Mouse (Mus musculus): ENCODE measurements around the gene Gm11011.
"Not testable (repeated sequence)": the region's sequence is repeated elsewhere in the genome, so short reads cannot be mapped to it uniquely, and the experiment has no call there.

Gm11011 gene

DNA sequence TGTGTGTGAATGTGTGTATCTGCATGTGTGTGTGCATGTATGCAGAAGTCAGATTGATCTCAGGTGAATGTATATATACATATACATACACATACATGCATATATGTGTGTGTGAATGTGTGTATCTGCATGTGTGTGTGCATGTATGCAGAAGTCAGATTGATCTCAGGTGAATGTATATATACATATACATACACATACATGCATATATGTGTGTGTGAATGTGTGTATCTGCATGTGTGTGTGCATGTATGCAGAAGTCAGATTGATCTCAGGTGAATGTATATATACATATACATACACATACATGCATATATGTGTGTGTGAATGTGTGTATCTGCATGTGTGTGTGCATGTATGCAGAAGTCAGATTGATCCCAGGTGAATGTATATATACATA lies at the start of gene Gm11011:
TSS of gene Gm11011 (minus strand) at position 101 of the 400 bp plus-strand sequence.
- DNase-seq: not testable (repeated sequence)

GRCm38 (mm10) chr2:169636414-169636813 lies 48.9 kb upstream of the Gm11011 start:
- no peak for DNase-seq

GRCm38 (mm10) chr2:169635428-169635827 lies 47.9 kb upstream of the Gm11011 start:
- DNase-seq: no peak

DNA sequence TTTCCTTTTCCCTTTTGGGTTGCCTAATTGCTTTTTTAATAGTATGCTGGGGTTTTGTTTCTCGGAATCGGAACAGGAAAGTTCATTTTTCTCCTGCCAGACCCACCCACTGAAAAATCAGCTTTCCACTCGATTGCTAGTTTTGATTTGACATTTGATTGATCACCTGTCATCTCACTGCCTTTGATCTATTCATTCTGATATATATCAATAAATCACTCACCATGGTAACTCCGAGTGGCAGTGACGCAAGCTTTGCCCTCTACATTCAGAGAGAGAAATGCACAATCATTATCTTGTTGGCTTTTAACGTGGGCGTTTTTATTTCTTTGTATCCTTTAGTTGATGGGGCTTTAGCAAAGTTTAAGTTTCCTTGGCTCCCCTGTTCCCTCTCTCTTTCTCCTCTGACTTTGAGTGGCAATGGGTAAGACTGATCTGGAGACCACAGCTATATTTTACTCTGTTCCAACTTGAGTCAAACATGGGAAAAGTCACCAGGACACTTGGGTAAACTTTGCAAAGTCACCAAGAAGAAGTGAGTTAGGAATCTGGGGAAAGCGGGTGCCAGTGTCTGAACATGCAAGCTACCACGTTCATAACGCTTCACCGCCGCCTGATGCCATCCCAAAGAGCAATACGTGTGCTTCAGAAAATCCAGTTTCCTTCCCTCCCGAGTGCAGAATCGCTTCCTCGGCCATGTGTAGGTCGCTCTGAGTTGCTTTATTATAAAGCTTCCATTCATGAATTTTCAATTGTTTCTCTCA lies 47.3 kb upstream of the Gm11011 start:
- no peak for DNase-seq

DNA sequence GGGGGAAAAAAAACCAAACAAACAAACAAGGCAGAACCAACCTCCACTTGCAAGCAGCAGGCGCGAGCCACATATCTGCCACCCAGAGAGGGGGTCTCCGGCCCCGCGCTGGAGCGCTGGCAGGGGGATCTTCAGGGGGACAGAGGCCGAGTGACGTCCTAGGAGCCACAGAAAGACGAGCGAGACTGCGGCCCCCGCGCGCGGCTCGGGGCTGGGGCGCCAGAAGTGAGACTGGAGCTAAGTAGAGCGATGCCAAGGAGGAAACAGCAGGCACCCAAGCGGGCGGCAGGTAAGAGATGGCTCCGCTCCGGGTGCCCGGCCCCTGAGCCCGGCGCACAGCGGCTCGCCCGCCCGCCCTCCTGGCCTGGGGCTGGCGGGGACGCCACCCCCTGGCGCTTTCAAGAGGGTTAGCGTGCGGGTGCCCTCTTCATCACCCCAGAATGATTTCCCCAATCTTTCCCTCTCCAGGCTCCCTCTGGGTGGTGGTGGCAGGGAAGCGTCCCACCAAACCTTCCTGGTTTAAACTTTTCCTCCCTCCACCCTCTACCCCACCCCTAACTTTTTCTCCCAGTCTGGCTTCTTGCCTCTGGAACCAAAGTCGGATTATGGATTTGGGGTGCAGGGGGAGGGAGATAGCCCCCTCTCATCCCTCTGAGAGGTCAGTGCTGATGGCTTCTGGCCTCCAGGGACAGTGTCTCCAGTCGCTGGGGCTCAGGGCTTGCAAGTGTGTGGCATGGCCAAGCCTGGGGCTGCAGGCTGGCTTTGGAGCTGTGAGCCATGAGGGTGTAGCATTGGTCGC lies 46.1 kb upstream of the Gm11011 start:
- no peak for DNase-seq

GRCm38 (mm10) chr2:169632338-169633151 lies 45.0 kb upstream of the Gm11011 start, which contains the start of gene Tshz2:
Gene Tshz2 (plus strand): TSS chr2:169633013.
- DNase-seq: no peak

DNA sequence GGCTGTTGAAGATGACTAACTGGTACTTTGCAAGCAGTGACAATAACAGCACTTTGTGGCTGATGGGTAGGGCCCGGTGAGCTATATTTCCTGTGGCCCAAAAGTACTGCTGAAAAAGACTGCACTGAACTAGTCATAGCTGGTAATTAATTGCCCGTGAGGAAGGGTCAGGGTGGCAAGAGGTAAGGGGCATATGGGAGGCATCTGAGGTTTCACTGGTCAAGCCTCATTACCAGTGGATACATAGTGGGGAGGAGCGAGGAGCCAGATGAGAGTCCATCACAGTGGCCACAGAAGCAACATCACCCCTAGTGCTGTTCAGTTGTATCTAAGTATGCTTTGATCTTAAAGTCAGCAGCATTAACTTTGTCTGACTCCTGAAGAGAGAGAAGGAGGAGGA lies 42.5 kb upstream of the Gm11011 start:
- no peak for DNase-seq

- no peak for DNase-seq
Observed at GRCm38 (mm10) chr2:169621201-169621710, 33.7 kb upstream of the Gm11011 start.

- no peak for DNase-seq
Observed at GRCm38 (mm10) chr2:169615998-169616397, 28.5 kb upstream of the Gm11011 start.

DNA sequence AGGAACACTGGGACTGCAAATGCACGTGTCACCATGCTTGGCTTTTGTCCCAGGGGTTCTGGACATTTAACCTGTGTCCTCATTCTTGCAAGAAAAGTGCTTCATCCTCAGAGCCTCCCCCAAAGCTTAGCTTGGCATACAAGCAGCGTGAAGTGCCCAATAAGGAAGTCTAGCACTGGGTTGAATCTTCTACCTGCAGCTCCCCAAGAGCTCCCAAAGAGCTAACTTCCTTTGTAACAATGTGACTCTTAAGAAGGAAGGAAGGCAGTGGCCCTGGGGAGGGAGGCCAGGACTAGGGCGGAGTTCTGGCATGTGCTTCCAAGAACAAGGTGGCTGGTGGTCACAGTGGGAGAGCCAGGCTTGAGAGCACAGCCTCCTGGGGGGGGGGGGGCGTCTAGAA lies 27.1 kb upstream of the Gm11011 start:
- no peak for DNase-seq

GRCm38 (mm10) chr2:169611557-169611956 lies 24.0 kb upstream of the Gm11011 start:
- no peak for DNase-seq

DNA sequence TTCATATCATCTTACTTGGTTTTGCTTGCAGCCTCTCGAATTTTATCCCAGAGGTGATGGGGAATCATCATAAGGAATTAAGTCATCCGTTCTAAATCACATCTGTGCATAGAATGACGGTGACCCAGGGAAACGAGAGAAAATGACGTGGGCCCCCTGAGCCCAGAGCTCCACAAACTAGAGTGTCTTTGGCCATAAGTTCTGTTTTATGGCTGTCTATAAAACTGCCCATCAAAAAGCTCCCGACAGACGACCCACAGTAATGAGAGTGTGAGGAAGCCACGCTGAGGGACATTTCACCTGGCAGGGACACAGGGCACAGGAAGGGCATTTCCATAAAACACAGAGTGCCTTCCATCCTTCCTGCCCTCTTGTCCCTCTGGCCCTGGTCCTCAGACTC lies 23.3 kb upstream of the Gm11011 start:
- no peak for DNase-seq

GRCm38 (mm10) chr2:169609956-169610355 lies 22.4 kb upstream of the Gm11011 start:
- DNase-seq: no peak

GRCm38 (mm10) chr2:169607787-169608186 lies 20.2 kb upstream of the Gm11011 start:
- no peak for DNase-seq

DNA sequence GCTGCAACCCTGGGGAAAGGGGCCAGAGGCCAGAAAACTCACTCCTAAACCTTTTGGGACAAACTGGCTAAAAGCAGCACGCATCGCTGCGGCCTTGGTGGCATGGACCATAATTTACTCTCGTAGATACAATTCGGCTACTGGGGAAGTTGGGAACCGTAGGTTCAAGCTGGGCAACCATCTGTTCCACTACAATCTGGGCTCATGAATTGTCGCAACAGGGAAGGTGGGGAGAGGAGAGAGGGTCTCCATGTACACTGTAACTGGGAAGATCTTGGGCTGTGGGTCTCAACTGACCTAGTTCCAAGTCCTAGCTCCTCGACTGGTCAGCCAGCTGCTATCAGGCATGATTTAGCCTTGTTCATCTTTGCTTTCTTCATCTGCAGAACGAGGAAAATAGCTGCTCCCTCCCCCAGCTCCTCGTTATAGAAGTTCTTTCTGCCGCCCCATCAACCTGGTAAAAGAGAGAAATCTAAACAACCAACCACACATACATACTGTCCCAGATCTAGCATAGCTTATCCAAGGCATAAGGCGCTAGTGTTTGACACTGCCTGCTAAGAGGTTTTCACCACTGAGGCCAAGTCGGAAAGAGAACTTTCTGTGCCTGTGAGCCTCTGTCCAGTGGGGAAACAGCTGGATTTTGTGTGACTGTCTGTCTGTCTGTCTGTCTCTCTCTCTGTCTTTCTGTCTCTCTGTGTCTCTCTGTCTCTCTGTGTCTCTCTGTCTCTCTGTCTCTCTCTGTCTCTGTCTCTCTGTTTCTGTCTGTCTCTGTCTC lies 19.5 kb upstream of the Gm11011 start:
- no peak for DNase-seq

DNA sequence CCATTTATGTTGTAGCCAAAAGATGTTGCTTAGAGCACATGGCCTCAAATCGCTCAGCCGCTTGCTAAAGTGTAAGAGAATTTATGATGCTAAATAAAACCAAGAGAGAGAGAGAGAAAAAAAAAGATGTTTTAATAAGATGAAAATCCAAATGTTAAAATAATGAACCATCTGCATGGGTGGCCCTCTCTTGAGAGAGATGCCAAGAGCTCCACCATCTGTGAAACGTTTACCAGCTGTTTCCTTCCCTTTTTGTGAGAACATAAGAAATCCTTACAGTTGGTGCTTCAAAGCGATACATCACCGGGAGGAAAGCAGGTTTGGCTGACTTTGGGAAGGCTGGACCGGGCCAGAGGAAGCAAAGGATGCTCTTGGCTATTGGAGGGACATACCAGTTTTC lies 12.6 kb upstream of the Gm11011 start:
- no peak for DNase-seq

- DNase-seq: no peak
Observed at GRCm38 (mm10) chr2:169599591-169599990, 12.0 kb upstream of the Gm11011 start.

- no peak for DNase-seq
Observed at GRCm38 (mm10) chr2:169597971-169598370, 10.4 kb upstream of the Gm11011 start.

GRCm38 (mm10) chr2:169597357-169597756 lies 9.8 kb upstream of the Gm11011 start:
- no peak for DNase-seq

DNA sequence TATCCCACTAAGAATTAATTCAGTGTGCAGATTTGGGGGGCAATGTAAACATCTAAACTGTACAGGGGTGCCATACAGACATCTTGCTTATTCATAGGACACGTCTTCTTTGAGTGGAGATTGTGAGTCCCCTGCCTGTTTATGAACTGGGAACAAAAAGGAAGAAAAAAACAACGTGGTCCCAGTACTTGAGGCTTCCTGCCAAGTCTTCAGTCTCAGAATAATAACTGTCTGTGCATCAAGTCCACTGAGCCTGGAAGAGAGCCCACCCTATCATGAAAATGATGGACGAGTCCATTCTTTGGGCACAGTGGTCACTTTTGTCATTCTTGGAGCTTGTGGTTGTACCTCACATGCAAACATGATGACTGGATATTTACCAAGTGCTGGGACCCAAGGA lies 6.2 kb upstream of the Gm11011 start:
- no peak for DNase-seq

DNA sequence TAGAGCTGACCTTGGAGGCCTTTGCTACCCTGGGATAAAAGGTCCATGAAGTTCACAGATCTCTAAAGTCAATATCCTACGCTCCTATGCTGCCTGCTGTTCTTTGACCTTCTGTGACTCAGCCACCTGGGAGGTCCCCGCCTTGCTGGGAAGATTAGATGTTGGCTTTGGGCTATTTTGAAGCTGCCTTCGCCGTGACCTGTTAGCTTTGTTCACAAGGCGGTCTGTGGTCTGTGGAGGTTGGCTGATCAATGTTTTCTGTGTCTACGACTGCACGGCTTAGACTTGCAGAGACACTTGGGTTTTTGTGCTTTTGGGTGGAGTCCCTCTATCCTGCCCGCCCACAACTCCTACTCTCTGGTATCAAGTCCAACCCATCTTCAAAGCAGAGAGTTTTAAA lies 2.9 kb upstream of the Gm11011 start:
- no peak for DNase-seq

- DNase-seq: no peak
Observed at GRCm38 (mm10) chr2:169589697-169590096, 2.2 kb upstream of the Gm11011 start.
